Comparison of ENCODE assay signal across 17 mouse cellular contexts in genomic region chr1:59966171-59966785, GRCm38 (mm10). TPM values are rescaled to one million over a fixed set of nuclear protein-coding genes. Genes with fewer than 3 reads are reported as not detected.
DNase-seq lines count a peak whose midpoint lies in the region; ATAC-seq and TF ChIP-seq lines count a peak whose summit lies in the region.
"Had no signal": no experiment of that assay in that cellular context is flagged by ENCODE, and none has a peak within 500 bp of the region (broad histone marks: within the 10 kb centered on the region; RNA-seq: fewer than 3 reads in every experiment).

No protein-coding gene starts in this region.

- peaks cover 37% of the 10 kb centered on the region for H3K36me3 ChIP-seq in lung, embryonic 14.5 days (ENCODE audit: insufficient read depth)

- no peaks in the 10 kb centered on the region for H3K4me1 ChIP-seq in lung, embryonic 14.5 days (ENCODE audit: insufficient read depth)
- H3K4me1 ChIP-seq: embryonic facial prominence, embryonic 13.5 days; forebrain, embryonic 15.5 days; hindbrain, embryonic 15.5 days had no signal

- H3K4me2 ChIP-seq in lung, embryonic 14.5 days = no peak overlapping the region
- H3K4me2 ChIP-seq: embryonic facial prominence, embryonic 13.5 days; forebrain, embryonic 15.5 days; heart, embryonic 12.5 days; hindbrain, embryonic 15.5 days had no signal

- ATAC-seq in lung, embryonic 14.5 days (ENCODE audit: insufficient read depth) = no peak
- ATAC-seq: forebrain, embryonic 15.5 days; intestine, embryonic 16.5 days had no signal

- peak; percentile 30 for DNase-seq in lung, embryonic 14.5 days
- DNase-seq in lung, postnatal 14 days = no peak
- DNase-seq in 3T3-L1 (ENCODE audit: low read depth, low spot score) = peak; percentile 62
- DNase-seq in Muller cell, postnatal 12 days (ENCODE audit: inconsistent ontology term) = peak; percentile 2
- no peak for DNase-seq in gastrocnemius, adult 2 months
- no peak for DNase-seq in left cerebral cortex, postnatal 10 days (ENCODE audit: extremely low spot score in 1 of 2, low spot score in 2 of 2)
- DNase-seq: adrenal gland, postnatal 10 days; cerebellum, adult 11-12 months; cerebellum, adult 9-10 months; cerebellum, postnatal 36 days; gastrocnemius, postnatal 14 days had no signal

- no peak for TF ChIP-seq CTCF in lung, embryonic 14.5 days (IDR thresholded peaks at IDR 0.05; ENCODE audit: low read depth)
- TF ChIP-seq CTCF in gastrocnemius, adult 2 months (IDR thresholded peaks at IDR 0.05) = no peak

- 53% methylated on average over 6 of the region's 6 CpGs for whole genome bisulfite sequencing in lung, embryonic 14.5 days

- intact Hi-C loops in gastrocnemius, adult 2 months (cut with DNase I) = loop anchor here (5.0 kb wide), 1 partner anchor 44 kb away; no protein-coding TSS in a partner anchor
- intact Hi-C loops in left cerebral cortex, postnatal 10 days (cut with DNase I) = no loop called here

- no peaks in the 10 kb centered on the region for H3K9me3 ChIP-seq in lung, embryonic 14.5 days (ENCODE audit: low read depth, low read length)
- H3K9me3 ChIP-seq: embryonic facial prominence, embryonic 13.5 days; forebrain, embryonic 15.5 days; hindbrain, embryonic 15.5 days had no signal

- H3K4me3 ChIP-seq in lung, embryonic 14.5 days (ENCODE audit: low read depth, low read length) = no peak overlapping the region
- no peak overlapping the region for H3K4me3 ChIP-seq in gastrocnemius, adult 2 months
- H3K4me3 ChIP-seq: embryonic facial prominence, embryonic 13.5 days; forebrain, embryonic 15.5 days; heart, embryonic 12.5 days; hindbrain, embryonic 15.5 days had no signal

- H3K27me3 ChIP-seq in lung, embryonic 14.5 days (ENCODE audit: insufficient read depth, low read length) = no peaks in the 10 kb centered on the region
- H3K27me3 ChIP-seq: CH12.LX; embryonic facial prominence, embryonic 13.5 days; forebrain, embryonic 15.5 days; heart, embryonic 12.5 days; hindbrain, embryonic 15.5 days had no signal

- peak overlapping the region; percentile 55; the same call in 1 of the 2 replicates for H3K27ac ChIP-seq in lung, embryonic 14.5 days (ENCODE audit: low read depth)
- no peak overlapping the region for H3K27ac ChIP-seq in gastrocnemius, adult 2 months
- H3K27ac ChIP-seq: embryonic facial prominence, embryonic 13.5 days; forebrain, embryonic 15.5 days; hindbrain, embryonic 15.5 days had no signal

- H3K9ac ChIP-seq in lung, embryonic 14.5 days = no peak overlapping the region
- H3K9ac ChIP-seq: embryonic facial prominence, embryonic 13.5 days; forebrain, embryonic 15.5 days; heart, embryonic 12.5 days; hindbrain, embryonic 15.5 days had no signal

RNA-seq across cellular contexts. Expression of gene Fam117b, which starts 53.5 kb away (rescaled TPM):
- 18.7 TPM in 2 replicates for polyA plus RNA-seq in lung, embryonic 14.5 days (2014; fragmentation: Nextera tagmentation; extraction: Ambion mirVana)
- 1 to 10 TPM; 4.4 to 9.3 TPM for total RNA-seq in gastrocnemius, adult 2 months (2021)
- 10 to 100 TPM; 59.0 to 59.5 TPM for total RNA-seq in left cerebral cortex, postnatal 10 days (2021)

Comparison
In these comparisons a context has a peak if more than half of its experiments do, and no peak if none do; other contexts are left out.
1. DNase-seq: peak in lung, embryonic 14.5 days (single experiment), 3T3-L1 (single experiment) and Muller cell, postnatal 12 days (single experiment); none in lung, postnatal 14 days (single experiment), gastrocnemius, adult 2 months (single experiment) and left cerebral cortex, postnatal 10 days (0 of 2).
2. RNA of gene Fam117b, which starts 53.5 kb away (total RNA-seq): 59.0 to 59.5 TPM in left cerebral cortex, postnatal 10 days; 4.4 to 9.3 TPM in gastrocnemius, adult 2 months; every median in the first group is over 4 times any median in the second.